Mouse (Mus musculus) cerebellum, adult 8-10 months (tissue): ENCODE data around the gene Enho.
"Not testable (repeated sequence)": the region's sequence is repeated elsewhere in the genome, so short reads cannot be mapped to it uniquely, and the experiment has no call there.

ENCODE experiments used
- DNase-seq: peaks from one replicate; pipeline ENCODE4 v3.0.0; 2022

Gene Enho

DNA sequence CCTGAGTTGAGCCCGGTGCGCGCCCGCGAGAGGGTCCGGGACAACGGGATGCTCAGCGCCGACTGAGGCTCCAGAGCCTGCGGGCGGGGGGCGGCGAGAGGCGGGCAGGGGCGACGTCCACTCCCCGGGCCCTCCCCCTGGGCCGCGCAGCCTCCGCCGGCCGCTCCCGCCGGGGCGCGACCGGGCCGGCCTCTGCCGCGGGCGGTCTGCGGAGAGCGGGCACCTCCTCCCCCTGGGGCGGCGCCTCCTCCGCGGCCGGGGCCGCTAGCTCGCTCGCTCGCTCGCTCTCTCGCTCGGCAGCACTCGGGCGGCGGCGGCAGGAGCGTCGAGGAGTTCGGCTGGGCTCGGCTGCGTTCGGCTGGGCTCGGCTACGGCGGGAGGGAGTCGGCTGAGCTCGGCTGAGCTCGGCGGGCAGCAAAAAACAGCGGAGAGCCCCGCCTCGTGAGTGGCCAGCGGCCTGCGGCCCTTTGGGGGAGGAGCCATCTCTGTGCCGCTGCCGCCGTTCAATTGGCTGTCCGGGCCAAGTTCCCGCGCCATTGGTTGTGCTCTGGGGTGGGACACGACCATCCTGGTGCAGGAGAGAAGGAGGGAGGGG is at the start of gene Enho:
Enho (minus strand) TSS at position 412 of the 595 bp plus-strand sequence.
- peak; percentile 96 for DNase-seq

GRCm38 (mm10) chr4:41688562-41688961 is 48.4 kb upstream of the Enho start:
- not testable (repeated sequence) for DNase-seq

GRCm38 (mm10) chr4:41685882-41686492 is 45.9 kb upstream of the Enho start:
- DNase-seq: not testable (repeated sequence)

DNA sequence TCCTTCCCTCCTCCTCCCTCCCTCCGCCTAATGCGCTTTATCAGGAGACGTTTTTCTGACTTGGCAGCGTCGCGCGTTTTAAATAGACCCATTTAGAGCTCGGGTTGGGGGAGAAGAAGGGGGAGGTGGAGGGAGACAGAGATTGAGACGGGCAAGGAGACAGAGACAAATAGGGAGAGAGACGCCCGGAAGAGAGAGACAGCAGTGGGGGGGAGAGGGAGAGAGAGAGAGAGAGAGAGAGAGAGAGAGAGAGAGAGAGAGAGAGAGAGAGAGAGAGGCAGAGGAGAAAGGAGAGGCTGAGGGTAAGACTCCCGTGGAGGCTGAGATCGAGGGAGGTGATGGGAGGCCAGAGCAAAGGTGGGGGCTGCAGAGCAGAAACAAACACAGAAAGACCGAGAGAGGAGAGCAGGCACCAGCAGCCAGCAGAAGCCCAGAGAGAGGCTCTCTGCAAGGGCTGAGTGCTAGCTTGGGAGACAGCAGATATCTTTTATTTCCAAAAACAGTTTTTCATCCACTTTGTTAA is 44.9 kb upstream of the Enho start:
- DNase-seq: not testable (repeated sequence)

DNA sequence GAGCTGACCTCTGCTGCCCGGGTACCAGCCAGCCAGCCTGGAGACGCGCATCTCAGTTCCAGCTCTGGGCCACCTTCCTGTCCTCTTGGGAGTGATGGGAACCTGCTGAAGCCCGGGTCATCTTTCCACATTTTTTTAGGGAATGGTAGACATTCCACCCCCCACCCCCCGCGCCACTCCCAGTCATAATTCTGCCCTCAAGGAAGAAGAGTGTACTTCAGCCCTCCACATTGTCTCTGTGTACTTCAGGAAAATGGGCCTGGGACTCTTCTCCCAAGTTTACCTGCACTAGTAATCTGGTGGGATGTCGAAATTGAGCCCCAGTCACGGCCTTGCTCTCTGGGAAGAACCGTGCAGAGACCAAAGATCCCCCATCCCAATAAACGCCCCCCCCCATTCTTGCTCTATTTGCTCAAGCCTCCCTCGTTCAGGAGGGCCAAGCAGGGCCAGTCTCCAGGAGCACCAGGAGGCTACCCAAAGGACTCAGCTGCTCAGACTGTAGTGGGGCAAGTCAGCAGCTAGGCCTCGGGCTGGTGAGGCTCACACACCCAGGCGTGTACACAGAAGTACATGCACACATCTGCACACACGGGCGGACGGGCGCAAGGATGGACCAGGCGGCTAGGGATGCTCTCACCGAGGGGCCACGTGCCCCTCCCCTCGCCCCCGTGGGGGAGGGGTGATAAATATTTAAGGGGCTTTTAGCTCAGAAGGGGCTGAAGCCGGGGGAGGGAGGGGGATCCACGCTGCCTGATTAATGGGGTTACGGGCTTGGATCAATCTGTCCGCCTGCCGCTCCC is 44.2 kb upstream of the Enho start:
- not testable (repeated sequence) for DNase-seq

GRCm38 (mm10) chr4:41683303-41683702 is 43.2 kb upstream of the Enho start:
- not testable (repeated sequence) for DNase-seq

- DNase-seq: no peak
Measured at GRCm38 (mm10) chr4:41682789-41683188, 42.7 kb upstream of the Enho start.

DNA sequence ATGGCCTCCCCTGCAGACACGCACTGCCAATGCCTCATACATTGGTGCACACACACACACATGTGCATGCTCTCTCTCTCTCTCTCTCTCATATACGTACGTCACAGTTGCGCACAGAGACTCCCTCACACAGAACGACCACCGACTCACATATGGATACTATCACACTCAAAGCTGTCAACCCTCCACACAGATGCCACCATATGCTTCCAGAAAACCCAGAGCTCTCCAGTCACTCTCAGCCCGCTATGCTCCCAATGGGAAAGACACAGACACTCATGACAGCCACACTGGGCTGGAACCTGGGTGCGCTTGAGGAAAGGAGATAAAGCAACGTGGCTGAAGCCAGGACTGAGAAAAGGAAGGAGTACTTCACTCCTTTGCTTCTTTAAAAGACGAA is 41.8 kb upstream of the Enho start:
- no peak for DNase-seq

- no peak for DNase-seq
Measured at GRCm38 (mm10) chr4:41681176-41681575, 41.1 kb upstream of the Enho start.

DNA sequence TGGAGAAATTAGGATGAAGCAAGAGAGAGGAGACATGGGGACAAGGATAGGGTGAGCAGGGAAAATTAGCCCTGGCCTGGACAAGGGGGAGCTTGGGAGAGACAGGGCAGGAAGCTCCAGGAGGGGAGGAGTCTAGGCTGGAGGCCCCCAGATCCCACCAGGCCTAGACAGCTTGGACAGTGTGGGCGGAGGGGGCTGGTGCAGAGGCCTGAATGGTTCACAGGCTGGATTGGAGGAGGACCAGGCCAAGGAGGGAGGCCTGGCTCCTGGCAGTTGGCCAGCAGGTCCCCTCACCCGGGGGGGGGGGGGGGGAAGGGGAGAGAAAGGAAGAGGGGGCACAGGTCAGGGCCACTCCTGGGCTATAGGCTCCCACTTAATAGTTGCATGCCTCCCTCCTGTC is 39.2 kb upstream of the Enho start:
- no peak for DNase-seq

GRCm38 (mm10) chr4:41678863-41679262 is 38.7 kb upstream of the Enho start:
- DNase-seq: no peak

- DNase-seq: peak; percentile 69
Measured at GRCm38 (mm10) chr4:41677006-41677629, 37.0 kb upstream of the Enho start.

- peak; percentile 57 for DNase-seq
Measured at GRCm38 (mm10) chr4:41676248-41677005, 36.3 kb upstream of the Enho start.

DNA sequence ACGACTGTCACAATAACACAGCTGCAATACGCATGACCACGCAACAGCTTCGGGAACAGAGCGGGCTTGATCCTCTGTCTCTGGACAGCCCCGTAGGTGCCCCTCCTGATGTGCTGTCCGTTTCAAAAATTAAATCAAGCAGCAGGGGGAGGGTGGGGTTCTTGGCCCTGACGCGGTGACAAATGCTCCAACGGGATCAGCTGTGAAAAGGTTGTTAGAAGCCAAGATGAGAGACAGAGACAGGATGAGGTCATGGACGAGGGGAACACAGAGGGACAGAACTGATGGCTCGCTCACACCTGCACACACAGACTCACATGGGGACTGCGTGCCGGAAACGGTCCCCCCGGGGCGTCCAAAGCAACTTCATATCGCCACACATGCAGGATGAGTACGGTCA is 33.1 kb upstream of the Enho start:
- DNase-seq: no peak

DNA sequence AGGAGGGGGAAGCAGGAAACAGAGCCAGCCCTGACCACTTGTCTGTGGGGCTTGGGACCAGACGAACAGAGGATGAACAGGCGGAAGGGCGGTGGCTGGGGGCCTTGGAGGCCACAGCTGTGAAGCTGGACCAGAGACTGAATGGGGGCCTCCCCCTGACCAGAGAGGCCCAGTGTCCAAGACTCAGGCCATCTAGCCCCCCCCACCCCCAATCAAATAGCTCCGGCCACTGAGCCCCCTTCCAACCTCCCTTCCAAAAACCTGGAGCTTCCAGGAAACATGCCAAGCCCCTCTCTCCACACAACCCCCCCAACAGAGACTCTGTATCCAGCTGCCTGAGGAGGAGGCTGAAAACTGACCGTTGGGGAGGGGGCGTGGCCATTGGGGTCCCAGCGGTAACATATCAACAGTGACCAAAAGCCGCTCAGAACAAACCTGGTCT is 32.4 kb upstream of the Enho start:
- DNase-seq: no peak

- DNase-seq: no peak
Measured at GRCm38 (mm10) chr4:41671963-41672480, 31.9 kb upstream of the Enho start.

DNA sequence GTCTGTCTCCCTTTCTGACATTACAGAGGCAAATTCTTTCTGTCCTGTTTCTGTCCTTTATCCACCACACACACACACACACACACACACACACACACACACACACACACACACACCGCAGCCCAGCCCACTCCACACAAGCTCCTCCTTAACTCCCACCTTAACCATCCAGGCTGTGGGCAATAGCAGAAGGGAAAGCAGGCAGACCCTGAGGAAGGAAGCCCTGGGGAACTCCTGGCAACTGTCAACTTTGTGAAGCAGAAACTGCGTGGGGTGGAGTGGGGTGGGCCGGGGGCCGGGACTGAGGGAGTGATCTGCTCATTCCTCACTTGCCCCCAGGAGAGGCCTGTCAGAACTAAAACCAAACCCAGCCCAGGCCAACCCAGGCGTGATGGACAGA is 31.4 kb upstream of the Enho start:
- DNase-seq: no peak

DNA sequence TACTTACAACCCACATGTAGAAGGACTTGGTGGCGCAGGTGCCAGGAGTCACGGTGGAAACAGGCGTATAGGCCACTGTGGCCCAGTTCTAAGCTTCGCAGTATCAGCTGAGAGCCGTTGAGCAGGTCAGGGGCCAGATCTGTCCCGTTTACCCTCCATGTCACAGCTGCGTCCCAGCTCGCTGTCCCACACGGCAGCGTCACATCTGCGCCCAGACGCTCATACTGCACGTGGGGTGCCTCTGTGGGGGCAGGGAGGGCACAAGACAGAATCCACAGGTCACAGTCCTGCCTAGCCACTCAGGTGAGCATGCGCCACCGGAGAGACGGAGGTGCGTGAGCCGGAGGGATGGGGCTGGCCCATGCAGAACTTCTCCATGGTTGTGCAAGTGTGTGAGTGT is 30.7 kb upstream of the Enho start:
- DNase-seq: no peak

GRCm38 (mm10) chr4:41666646-41667045 is 26.5 kb upstream of the Enho start:
- DNase-seq: no peak

- DNase-seq: no peak
Measured at GRCm38 (mm10) chr4:41665009-41665675, 25.0 kb upstream of the Enho start.

DNA sequence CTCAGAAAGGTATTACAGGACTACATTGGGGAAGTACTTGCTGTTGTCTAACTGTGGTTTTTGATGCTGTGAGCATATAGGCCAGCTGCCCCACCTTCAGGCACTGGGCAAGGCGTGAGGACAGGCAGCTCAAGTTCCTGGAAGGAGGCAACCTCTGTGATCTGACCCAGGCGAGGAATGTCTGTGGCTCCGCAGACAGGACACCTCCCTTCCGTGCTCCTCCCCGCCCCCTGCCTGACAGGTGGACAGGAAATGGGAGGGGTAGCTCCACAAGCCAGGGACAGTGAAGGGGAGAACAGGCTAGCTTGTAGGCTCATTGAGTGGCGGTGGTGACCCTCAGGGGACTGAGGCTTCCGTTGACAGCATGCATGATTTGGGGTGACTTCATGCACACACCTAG is 24.4 kb upstream of the Enho start:
- DNase-seq: no peak

DNA sequence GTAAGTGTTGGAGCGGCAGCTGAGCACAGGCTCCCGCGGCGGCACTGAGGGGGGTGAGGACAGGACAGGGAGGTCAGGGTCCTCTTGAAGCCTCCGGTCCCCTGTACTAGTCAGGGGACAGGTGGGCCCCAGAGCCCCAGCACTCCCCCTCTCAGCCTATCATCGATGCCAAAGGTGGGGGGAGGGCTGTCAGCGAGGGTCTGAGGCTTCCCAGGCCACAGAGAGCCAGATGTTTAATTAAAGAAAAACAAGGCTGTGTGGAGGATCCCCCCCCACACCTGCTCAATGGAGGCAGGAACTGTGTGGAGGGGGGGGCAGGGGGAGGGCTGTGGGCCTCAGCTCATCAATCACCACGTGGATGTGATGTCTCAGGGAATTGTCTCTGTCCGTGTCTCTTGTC is 23.5 kb upstream of the Enho start:
- no peak for DNase-seq
